Comparison of ENCODE assay signal across 18 mouse cellular contexts in the genomic region with DNA sequence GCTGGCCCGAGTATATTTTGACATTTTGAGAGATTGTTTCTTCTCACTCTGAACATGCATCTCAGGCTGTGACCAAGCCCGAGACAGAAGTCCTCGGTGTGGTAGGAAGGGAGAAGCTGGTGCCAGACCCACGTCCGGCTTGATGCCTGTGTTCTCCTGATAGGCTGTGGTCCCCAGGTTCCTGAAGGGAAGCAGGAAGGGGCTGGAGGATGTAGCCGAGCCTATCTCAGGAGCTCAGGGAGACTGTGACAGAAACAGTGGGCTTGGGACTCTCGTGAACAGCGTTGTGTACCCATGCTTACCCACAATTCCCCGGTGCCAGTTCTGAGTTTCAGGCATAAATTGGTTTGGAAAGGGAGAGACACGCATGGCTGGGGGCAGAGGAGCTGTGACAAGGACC.
"Had no signal": no experiment of that assay in that cellular context is flagged by ENCODE, and none has a peak within 500 bp of the region (broad histone marks: within the 10 kb centered on the region; RNA-seq: fewer than 3 reads in every experiment).

No protein-coding gene starts in this region.

- ATAC-seq: intestine, embryonic 15.5 days had no signal

- H3K4me2 ChIP-seq: intestine, embryonic 15.5 days; limb, embryonic 13.5 days; lung, embryonic 14.5 days; neural tube, embryonic 13.5 days; stomach, embryonic 15.5 days had no signal

- H3K36me3 ChIP-seq: intestine, embryonic 15.5 days; stomach, embryonic 15.5 days had no signal

- H3K27me3 ChIP-seq: intestine, embryonic 15.5 days; limb, embryonic 13.5 days; neural tube, embryonic 13.5 days; stomach, embryonic 15.5 days had no signal

- H3K4me1 ChIP-seq: intestine, embryonic 15.5 days had no signal

- H3K4me3 ChIP-seq: intestine, embryonic 15.5 days; limb, embryonic 13.5 days; midbrain, embryonic 10.5 days; neural tube, embryonic 13.5 days; stomach, embryonic 15.5 days had no signal

- DNase-seq: kidney, adult 2 months; kidney, postnatal 36 days; layer of hippocampus, adult 9-11 months; layer of hippocampus, postnatal 36 days; lung, embryonic 14.5 days; lung, postnatal 10 days; midbrain, embryonic 14.5 days; retina, postnatal 1 day; right cerebral cortex, postnatal 4 days; spleen, adult 18-20 months; thymus, adult 2 months; thymus, postnatal 25 days had no signal

- H3K9ac ChIP-seq: intestine, embryonic 15.5 days; limb, embryonic 13.5 days; liver, embryonic 14.5 days; lung, embryonic 14.5 days; neural tube, embryonic 13.5 days; stomach, embryonic 15.5 days had no signal

- H3K9me3 ChIP-seq: intestine, embryonic 15.5 days; midbrain, embryonic 10.5 days; neural tube, embryonic 13.5 days; stomach, embryonic 15.5 days had no signal

- H3K27ac ChIP-seq: intestine, embryonic 15.5 days; limb, embryonic 13.5 days; liver, embryonic 14.5 days; midbrain, embryonic 10.5 days; neural tube, embryonic 13.5 days; stomach, embryonic 15.5 days had no signal
